Mouse (Mus musculus): ENCODE measurements around the gene Atp6v1e2.

DNA sequence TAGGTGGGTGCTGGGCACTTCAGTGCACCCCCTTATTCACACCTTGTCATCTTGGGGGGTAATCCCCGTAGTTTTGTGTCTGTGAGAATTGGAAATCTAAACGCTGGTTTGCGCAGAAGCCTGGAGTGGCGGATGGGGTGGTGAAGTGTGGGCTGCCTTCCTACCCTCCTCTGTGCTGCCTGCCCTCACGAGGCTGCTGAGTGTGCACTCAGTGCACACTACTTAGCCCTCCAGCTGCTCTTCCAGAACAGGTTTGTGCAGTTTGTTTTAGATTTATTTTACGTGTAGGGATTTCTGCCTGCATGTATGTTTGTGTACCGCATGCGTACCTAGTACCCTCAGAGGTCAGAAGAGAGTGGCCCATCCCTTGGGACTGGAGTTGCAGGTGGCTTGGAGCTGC is 43.6 kb upstream of the Atp6v1e2 start:
- TF ChIP-seq CTCF (IDR thresholded peaks at IDR 0.05; ENCODE audit: low read depth, low read length) (no peak), EP300 (IDR thresholded peaks at IDR 0.05; ENCODE audit: insufficient read depth, low read depth, low read length) (no peak), POLR2A (IDR thresholded peaks at IDR 0.05; ENCODE audit: insufficient read depth, low read length) (no peak)
